Mouse (Mus musculus) layer of hippocampus, postnatal 25 days (tissue): ENCODE data around the gene Cpa1. TPM values are rescaled to one million over a fixed set of nuclear protein-coding genes. Genes with fewer than 3 reads are reported as not detected.

ENCODE experiments used
- DNase-seq, 2 experiments: peaks; one replicate each; pipeline ENCODE4 v3.0.0; 2022; ENCODE audit warnings: mixed read lengths in 2 of 2, low spot score in 1 of 2; ENCODE audit errors: extremely low spot score in 1 of 2
- total RNA-seq, 2 experiments: library from RNA; stranded (reverse); gene quantifications; 2 replicates each; pipeline ENCODE4 v1.2.3; 2021

Cpa1 gene
- total RNA-seq, 2 experiments from 2014 or later: not detected

GRCm38 (mm10) chr6:30620591-30620990 is 18.4 kb upstream of the Cpa1 start:
- no peak for DNase-seq

- DNase-seq: no peak
Observed at GRCm38 (mm10) chr6:30620994-30621393, 18.0 kb upstream of the Cpa1 start.

GRCm38 (mm10) chr6:30621986-30622389 is 17.0 kb upstream of the Cpa1 start:
- no peak for DNase-seq

GRCm38 (mm10) chr6:30624763-30625162 is 14.3 kb upstream of the Cpa1 start:
- no peak for DNase-seq

GRCm38 (mm10) chr6:30628152-30628551 is 10.9 kb upstream of the Cpa1 start:
- no peak for DNase-seq

- no peak for DNase-seq
Observed at GRCm38 (mm10) chr6:30629989-30630388, 9.0 kb upstream of the Cpa1 start.

DNA sequence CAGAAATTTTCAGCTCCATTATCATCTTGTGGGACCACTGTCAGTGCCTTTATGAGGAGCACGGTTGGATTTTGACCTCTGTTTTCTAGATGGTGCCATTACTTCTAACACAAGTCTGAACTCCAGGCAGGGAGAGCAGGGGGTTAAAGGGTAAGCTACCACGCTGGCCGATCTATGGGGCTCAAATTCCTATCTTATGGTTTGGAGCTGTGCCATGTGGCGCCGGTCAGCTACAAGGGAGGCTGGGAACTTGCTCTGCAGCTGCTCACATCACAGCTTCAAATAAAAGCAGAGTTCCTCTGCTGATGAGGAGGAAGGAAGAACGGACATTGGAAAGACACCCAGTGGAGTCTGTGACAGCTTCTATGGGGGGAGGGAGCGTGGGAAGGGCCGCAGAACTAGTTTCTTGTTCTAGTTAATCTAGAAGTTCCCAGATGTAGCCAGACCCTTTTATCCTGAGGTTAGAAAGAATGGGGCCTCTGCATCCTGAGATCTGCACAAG is 3.6 kb upstream of the Cpa1 start:
- no peak for DNase-seq

DNA sequence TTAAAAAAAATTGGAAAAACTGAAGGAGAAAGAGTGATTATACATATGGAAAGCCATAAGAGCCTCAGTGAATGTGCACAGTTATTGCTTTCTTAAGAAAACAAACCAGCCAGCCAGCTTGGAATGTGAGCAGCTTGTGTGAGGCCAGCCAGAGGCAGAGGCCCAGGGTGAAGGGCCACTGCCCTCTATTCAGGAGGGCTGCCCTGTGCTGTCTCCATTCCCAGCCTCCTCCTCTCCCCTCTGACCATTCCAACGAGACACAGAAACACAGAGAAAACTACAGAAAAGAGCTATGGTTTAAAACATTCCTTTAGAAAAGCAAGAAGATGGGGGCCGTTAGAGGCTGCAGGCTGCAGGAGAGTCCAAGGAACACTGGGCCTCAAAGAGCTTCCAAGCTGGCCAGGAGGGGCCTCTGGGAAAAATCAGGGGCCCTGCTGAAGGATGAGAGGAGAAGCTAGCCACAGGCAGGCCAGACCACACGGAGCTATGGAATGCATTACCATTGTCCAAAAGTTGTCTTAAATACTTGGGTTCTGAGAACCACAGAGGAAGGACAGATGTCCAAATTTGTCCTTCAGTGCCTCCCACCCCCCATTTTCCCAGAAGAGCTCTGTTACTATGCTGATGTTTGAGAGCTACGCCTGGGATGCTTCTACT is 2.7 kb upstream of the Cpa1 start:
- DNase-seq: no peak

DNA sequence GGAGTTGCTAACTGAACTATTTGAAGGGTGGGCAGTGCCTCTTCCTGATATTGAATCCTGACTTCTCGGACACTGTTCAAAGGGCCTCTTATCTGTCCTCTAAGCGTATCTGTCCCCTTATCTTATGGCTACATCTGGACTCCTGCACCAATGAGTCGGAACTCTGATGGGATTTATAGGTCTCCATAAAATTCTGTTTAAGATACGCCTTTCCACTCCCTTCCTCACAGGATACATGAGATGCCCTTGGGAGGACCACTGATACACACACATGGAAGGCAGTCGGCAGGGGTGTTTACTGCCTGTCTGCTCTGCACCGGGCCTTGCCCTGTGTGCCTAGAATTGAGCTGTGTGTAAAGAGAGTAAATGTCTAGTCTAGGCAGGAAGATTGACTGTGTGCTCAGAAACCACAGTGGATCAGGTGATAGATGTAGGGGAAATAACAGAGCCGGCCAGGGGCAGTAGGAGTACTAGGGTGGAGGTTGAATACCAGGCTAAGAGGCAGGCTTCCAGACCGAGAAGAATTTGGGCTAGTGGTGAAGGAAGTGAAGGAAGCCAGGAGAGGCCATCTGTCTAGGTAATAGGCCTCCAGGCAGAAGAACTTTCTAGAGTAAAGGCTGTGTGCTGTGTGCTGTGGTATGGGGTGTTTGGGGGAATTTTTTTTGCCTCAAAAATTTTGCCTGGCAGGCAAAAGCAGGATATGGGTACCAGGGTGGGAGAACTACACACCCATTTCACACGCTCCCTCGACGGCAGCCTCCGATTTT is 4.9 kb downstream of the Cpa1 start:
- no peak for DNase-seq

DNA sequence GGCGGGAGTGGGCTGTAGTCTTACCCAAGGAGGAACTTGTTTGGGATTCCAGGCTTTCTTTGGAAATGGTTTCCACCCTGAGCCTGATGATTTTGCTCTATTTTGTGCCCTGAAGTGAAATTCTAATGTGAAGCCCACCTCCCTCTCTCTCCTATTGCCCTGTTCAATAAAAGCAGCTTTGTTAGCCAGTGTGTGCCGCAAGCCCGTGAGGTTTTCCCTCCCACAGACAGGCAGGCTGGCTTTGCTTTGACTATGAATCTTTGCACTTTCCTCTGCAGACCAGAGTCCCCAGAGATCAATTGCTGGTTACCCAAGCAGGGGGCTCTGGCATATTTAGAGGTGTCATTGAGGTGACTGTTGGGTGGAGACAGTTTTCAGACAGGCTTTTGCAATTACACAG is 5.4 kb downstream of the Cpa1 start:
- DNase-seq: no peak

DNA sequence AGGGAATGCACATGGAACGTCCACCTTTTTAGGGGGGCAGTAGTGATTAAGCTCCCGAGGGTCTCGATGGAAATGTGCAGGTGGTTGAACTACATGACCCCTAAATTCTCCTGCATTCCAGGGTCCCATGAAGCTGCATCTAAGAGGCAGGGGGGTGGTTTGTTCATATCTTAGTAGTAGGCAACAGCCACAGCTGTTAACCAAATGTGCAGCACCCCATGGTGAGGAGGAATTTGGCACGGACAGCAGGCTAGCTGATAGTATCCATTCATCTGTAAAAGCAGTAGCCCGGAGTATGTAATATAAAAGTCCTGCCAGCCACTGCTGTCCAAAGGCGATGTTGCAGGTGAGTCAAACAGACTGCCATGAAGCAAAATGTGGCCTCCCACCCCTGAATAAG is 6.4 kb downstream of the Cpa1 start:
- no peak for DNase-seq

GRCm38 (mm10) chr6:30649651-30650296 is 10.8 kb downstream of the Cpa1 start:
- peak in 1 of 2 experiments; percentile 25 for DNase-seq

- DNase-seq: no peak
Observed at GRCm38 (mm10) chr6:30652425-30653188, 13.6 kb downstream of the Cpa1 start.

DNA sequence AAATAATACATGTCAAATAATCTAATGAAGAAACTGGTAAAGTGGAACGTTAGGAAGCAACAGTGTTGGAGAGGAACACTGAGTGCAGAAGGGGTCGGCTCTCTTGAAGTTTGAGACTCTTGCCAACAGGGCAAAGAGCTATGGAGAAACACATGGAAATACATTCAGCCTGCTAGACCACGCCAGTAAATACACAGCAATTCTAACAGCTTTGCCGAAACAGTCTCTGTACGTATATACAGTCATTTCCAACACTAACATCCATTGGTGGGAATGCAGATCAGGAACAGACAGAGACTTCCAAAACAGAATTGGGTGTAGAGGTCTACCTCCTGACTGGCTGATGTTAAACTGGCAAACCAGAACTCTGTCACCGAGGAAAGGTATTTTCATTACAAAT is 14.5 kb downstream of the Cpa1 start:
- no peak for DNase-seq

DNA sequence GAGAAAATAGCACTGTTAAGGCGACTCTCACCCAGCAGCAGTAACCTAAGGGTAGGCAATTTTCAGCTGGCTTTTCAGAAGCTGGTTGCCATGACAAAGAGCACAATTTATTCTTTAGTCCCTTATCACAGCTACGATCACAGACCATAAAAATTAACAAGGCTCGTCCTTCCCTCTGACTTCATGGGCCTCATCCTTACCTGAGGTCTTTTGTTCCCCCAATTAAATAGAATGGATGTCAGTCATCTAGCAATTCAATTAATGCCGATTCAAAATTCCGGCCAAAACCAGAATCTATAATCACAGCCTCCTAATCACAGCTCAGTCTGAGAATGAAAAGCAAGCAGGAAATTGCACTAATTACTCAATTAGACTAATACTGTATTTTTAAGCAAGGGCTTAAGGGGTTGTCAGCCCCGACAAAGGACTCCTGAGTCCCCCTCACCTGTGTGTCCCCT is 15.4 kb downstream of the Cpa1 start:
- no peak for DNase-seq

DNA sequence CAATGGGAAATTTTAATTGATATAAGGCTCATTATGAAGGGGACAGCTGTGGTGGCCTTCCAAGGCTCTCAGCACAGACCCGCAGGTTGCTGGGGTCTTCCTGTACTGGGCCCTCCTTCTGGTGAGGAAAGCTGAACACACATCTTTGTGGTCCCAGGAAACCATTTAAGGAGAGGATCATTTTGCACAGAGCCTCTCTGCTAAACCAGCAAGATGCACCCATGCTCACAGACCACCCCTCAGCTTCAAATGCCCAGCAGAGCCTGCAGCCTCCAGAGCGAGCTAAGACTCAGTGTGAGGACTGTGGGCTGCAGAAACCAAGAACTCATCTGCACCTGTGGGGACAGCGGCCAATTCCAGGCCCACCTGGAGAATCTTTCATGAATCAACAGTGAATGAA is 15.9 kb downstream of the Cpa1 start:
- DNase-seq: no peak

DNA sequence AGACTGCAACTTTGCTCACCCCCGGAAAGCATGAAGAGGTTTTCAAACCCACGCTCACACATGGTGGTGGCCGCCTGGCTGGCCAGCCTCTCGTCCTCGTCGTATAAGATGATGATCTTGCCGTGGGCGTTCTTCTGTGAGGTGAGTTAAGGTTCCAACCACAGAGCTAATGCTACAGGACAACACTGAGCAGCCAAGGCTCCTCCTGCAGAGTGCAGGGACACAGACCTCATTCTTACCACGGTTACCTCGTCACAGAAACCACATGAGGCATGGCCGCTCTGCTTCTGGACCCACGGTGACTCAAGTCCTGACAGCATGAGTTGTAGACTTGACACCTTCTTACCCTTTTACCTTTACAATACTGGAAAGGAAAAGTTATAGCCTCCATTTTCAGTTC is 18.3 kb downstream of the Cpa1 start:
- DNase-seq: no peak

DNA sequence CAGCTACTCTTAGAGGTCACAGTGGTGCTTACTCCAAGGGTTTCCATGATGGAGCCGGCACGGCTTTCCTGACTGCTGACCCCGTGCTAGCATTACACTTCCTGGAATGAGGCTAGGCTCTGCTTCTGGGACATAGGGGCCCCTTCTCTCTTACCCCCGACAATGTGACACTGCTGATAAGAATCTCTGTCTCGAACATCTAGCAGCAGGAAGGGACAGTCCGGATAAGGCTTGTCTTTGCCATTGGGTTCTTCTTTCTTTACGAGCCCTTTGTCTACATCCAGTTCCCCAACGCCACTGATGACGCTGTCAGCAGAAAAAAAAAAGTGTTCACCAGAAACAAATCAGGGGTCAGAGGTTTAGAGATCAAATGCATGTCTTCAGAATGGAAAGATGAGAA is 19.6 kb downstream of the Cpa1 start:
- DNase-seq: no peak

- DNase-seq: no peak
Observed at GRCm38 (mm10) chr6:30664776-30665175, 25.8 kb downstream of the Cpa1 start.

DNA sequence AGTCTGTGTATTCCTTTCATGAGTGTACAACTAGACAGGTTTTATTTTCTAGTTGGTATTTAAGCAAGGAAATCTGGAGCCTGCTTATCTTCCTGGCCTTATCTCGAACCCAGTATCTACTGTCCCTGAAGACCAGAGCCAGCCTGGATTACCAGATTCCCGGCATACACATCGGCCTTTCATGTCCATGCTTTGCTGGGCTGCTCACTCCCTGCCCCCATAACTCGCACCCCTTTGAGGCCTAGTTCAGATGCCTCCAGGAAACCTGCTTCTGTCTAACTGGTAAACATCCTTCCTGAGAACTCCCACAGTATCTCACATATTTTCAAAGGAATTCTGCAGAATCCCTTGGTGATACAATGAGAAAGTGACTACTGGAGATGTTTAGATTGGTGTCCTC is 26.3 kb downstream of the Cpa1 start:
- DNase-seq: no peak

- DNase-seq: no peak
Observed at GRCm38 (mm10) chr6:30666043-30666442, 27.0 kb downstream of the Cpa1 start.
